Mouse (Mus musculus): ENCODE results near the gene Adamts4. TPM values are rescaled to one million over a fixed set of nuclear protein-coding genes. Genes with fewer than 3 reads are reported as not detected.

Gene Adamts4
- total and polyA plus RNA-seq, 3 experiments = 0.04 to 0.25 (median 0.09) TPM

Other genes with a start within 250 kb of the Adamts4 start
Only the 20 nearest of the 24 such genes appear.
- 0.76 and 2.0 TPM in 2 replicates for gene Cfap126, start 136.5 kb upstream of the Adamts4 start, total RNA-seq (2012; rRNA removed)
- 0.43 and 0.79 TPM in 2 replicates for gene Cfap126, start 136.5 kb upstream of the Adamts4 start, total RNA-seq (2014; rRNA removed)
- gene Cfap126, start 136.5 kb upstream of the Adamts4 start, polyA plus RNA-seq (2012; ENCODE audit: insufficient read length, low read depth) = 2.5 and 3.4 TPM in 2 replicates
- 79.4 and 87.5 TPM in 2 replicates for gene Sdhc, start 99.8 kb upstream of the Adamts4 start, total RNA-seq (2012; rRNA removed)
- 178 and 205 TPM in 2 replicates for gene Sdhc, start 99.8 kb upstream of the Adamts4 start, total RNA-seq (2014; rRNA removed)
- gene Sdhc, start 99.8 kb upstream of the Adamts4 start, polyA plus RNA-seq (2012; ENCODE audit: insufficient read length, low read depth) = 120 and 153 TPM in 2 replicates
- 0.04 and 0.21 TPM in 2 replicates for gene Mpz, start 99.7 kb upstream of the Adamts4 start, total RNA-seq (2012; rRNA removed)
- not detected in 2 replicates for gene Mpz, start 99.7 kb upstream of the Adamts4 start, total RNA-seq (2014; rRNA removed)
- 0.26 and 0.49 TPM in 2 replicates for gene Mpz, start 99.7 kb upstream of the Adamts4 start, polyA plus RNA-seq (2012; ENCODE audit: insufficient read length, low read depth)
- gene Pcp4l1, start 54.2 kb upstream of the Adamts4 start, total RNA-seq (2012; rRNA removed) = not detected in 2 replicates
- gene Pcp4l1, start 54.2 kb upstream of the Adamts4 start, total RNA-seq (2014; rRNA removed) = not detected in 2 replicates
- not detected in 2 replicates for gene Pcp4l1, start 54.2 kb upstream of the Adamts4 start, polyA plus RNA-seq (2012; ENCODE audit: insufficient read length, low read depth)
- 1.2 and 1.6 TPM in 2 replicates for gene Nr1i3, start 36.5 kb upstream of the Adamts4 start, total RNA-seq (2012; rRNA removed)
- not detected in 2 replicates for gene Nr1i3, start 36.5 kb upstream of the Adamts4 start, total RNA-seq (2014; rRNA removed)
- 0.10 and 0.23 TPM in 2 replicates for gene Nr1i3, start 36.5 kb upstream of the Adamts4 start, polyA plus RNA-seq (2012; ENCODE audit: insufficient read length, low read depth)
- gene Tomm40l, start 27.9 kb upstream of the Adamts4 start, total RNA-seq (2012; rRNA removed) = 37.1 and 37.6 TPM in 2 replicates
- gene Tomm40l, start 27.9 kb upstream of the Adamts4 start, total RNA-seq (2014; rRNA removed) = 34.4 and 36.0 TPM in 2 replicates
- 24.7 and 32.8 TPM in 2 replicates for gene Tomm40l, start 27.9 kb upstream of the Adamts4 start, polyA plus RNA-seq (2012; ENCODE audit: insufficient read length, low read depth)
- gene Apoa2, start 25.4 kb upstream of the Adamts4 start, total RNA-seq (2012; rRNA removed) = 5.3 and 6.2 TPM in 2 replicates
- 3.0 and 3.7 TPM in 2 replicates for gene Apoa2, start 25.4 kb upstream of the Adamts4 start, total RNA-seq (2014; rRNA removed)
- gene Apoa2, start 25.4 kb upstream of the Adamts4 start, polyA plus RNA-seq (2012; ENCODE audit: insufficient read length, low read depth) = 3.1 and 4.9 TPM in 2 replicates
- 10.1 and 13.6 TPM in 2 replicates for gene Fcer1g, start 16.1 kb upstream of the Adamts4 start, total RNA-seq (2012; rRNA removed)
- gene Fcer1g, start 16.1 kb upstream of the Adamts4 start, total RNA-seq (2014; rRNA removed) = 22.7 and 31.3 TPM in 2 replicates
- 35.6 and 51.2 TPM in 2 replicates for gene Fcer1g, start 16.1 kb upstream of the Adamts4 start, polyA plus RNA-seq (2012; ENCODE audit: insufficient read length, low read depth)
- gene Ndufs2, start 967 bp downstream of the Adamts4 start, total RNA-seq (2012; rRNA removed) = 244 and 265 TPM in 2 replicates
- 239 and 242 TPM in 2 replicates for gene Ndufs2, start 967 bp downstream of the Adamts4 start, total RNA-seq (2014; rRNA removed)
- 242 and 264 TPM in 2 replicates for gene Ndufs2, start 967 bp downstream of the Adamts4 start, polyA plus RNA-seq (2012; ENCODE audit: insufficient read length, low read depth)
- gene B4galt3, start 19.9 kb downstream of the Adamts4 start, total RNA-seq (2012; rRNA removed) = 27.4 and 27.8 TPM in 2 replicates
- 18.3 and 19.3 TPM in 2 replicates for gene B4galt3, start 19.9 kb downstream of the Adamts4 start, total RNA-seq (2014; rRNA removed)
- gene B4galt3, start 19.9 kb downstream of the Adamts4 start, polyA plus RNA-seq (2012; ENCODE audit: insufficient read length, low read depth) = 23.1 TPM in 2 replicates
- gene Ppox, start 30.8 kb downstream of the Adamts4 start, total RNA-seq (2012; rRNA removed) = 12.4 and 13.6 TPM in 2 replicates
- 10.5 and 13.7 TPM in 2 replicates for gene Ppox, start 30.8 kb downstream of the Adamts4 start, total RNA-seq (2014; rRNA removed)
- 13.9 and 15.1 TPM in 2 replicates for gene Ppox, start 30.8 kb downstream of the Adamts4 start, polyA plus RNA-seq (2012; ENCODE audit: insufficient read length, low read depth)
- 13.1 and 14.2 TPM in 2 replicates for gene Usp21, start 37.6 kb downstream of the Adamts4 start, total RNA-seq (2012; rRNA removed)
- gene Usp21, start 37.6 kb downstream of the Adamts4 start, total RNA-seq (2014; rRNA removed) = 7.1 and 8.5 TPM in 2 replicates
- 34.3 and 37.6 TPM in 2 replicates for gene Usp21, start 37.6 kb downstream of the Adamts4 start, polyA plus RNA-seq (2012; ENCODE audit: insufficient read length, low read depth)
- 98.4 and 120 TPM in 2 replicates for gene Ufc1, start 44.6 kb downstream of the Adamts4 start, total RNA-seq (2012; rRNA removed)
- 115 and 121 TPM in 2 replicates for gene Ufc1, start 44.6 kb downstream of the Adamts4 start, total RNA-seq (2014; rRNA removed)
- gene Ufc1, start 44.6 kb downstream of the Adamts4 start, polyA plus RNA-seq (2012; ENCODE audit: insufficient read length, low read depth) = 71.4 and 76.2 TPM in 2 replicates
- 18.7 and 21.5 TPM in 2 replicates for gene Dedd, start 78.7 kb downstream of the Adamts4 start, total RNA-seq (2012; rRNA removed)
- gene Dedd, start 78.7 kb downstream of the Adamts4 start, total RNA-seq (2014; rRNA removed) = 13.1 and 14.5 TPM in 2 replicates
- gene Dedd, start 78.7 kb downstream of the Adamts4 start, polyA plus RNA-seq (2012; ENCODE audit: insufficient read length, low read depth) = 34.5 and 35.8 TPM in 2 replicates
- gene Nit1, start 95.2 kb downstream of the Adamts4 start, total RNA-seq (2012; rRNA removed) = 40.8 and 41.0 TPM in 2 replicates
- 48.6 and 51.4 TPM in 2 replicates for gene Nit1, start 95.2 kb downstream of the Adamts4 start, total RNA-seq (2014; rRNA removed)
- 39.5 and 42.4 TPM in 2 replicates for gene Nit1, start 95.2 kb downstream of the Adamts4 start, polyA plus RNA-seq (2012; ENCODE audit: insufficient read length, low read depth)
- gene Pfdn2, start 95.2 kb downstream of the Adamts4 start, total RNA-seq (2012; rRNA removed) = 25.2 and 28.2 TPM in 2 replicates
- gene Pfdn2, start 95.2 kb downstream of the Adamts4 start, total RNA-seq (2014; rRNA removed) = 32.3 and 33.0 TPM in 2 replicates
- 292 and 408 TPM in 2 replicates for gene Pfdn2, start 95.2 kb downstream of the Adamts4 start, polyA plus RNA-seq (2012; ENCODE audit: insufficient read length, low read depth)
- gene Klhdc9, start 110.4 kb downstream of the Adamts4 start, total RNA-seq (2012; rRNA removed) = 0.08 and 0.13 TPM in 2 replicates
- not detected in 2 replicates for gene Klhdc9, start 110.4 kb downstream of the Adamts4 start, total RNA-seq (2014; rRNA removed)
- not detected in 2 replicates for gene Klhdc9, start 110.4 kb downstream of the Adamts4 start, polyA plus RNA-seq (2012; ENCODE audit: insufficient read length, low read depth)
- 2.1 and 2.7 TPM in 2 replicates for gene Nectin4, start 119.7 kb downstream of the Adamts4 start, total RNA-seq (2012; rRNA removed)
- 0.22 and 0.30 TPM in 2 replicates for gene Nectin4, start 119.7 kb downstream of the Adamts4 start, total RNA-seq (2014; rRNA removed)
- 0.49 and 0.52 TPM in 2 replicates for gene Nectin4, start 119.7 kb downstream of the Adamts4 start, polyA plus RNA-seq (2012; ENCODE audit: insufficient read length, low read depth)
- 70.8 and 81.4 TPM in 2 replicates for gene Arhgap30, start 138.5 kb downstream of the Adamts4 start, total RNA-seq (2012; rRNA removed)
- 52.0 and 55.9 TPM in 2 replicates for gene Arhgap30, start 138.5 kb downstream of the Adamts4 start, total RNA-seq (2014; rRNA removed)
- 78.5 and 85.0 TPM in 2 replicates for gene Arhgap30, start 138.5 kb downstream of the Adamts4 start, polyA plus RNA-seq (2012; ENCODE audit: insufficient read length, low read depth)
- 59.4 and 73.7 TPM in 2 replicates for gene Usf1, start 160.9 kb downstream of the Adamts4 start, total RNA-seq (2012; rRNA removed)
- 53.8 and 54.9 TPM in 2 replicates for gene Usf1, start 160.9 kb downstream of the Adamts4 start, total RNA-seq (2014; rRNA removed)
- gene Usf1, start 160.9 kb downstream of the Adamts4 start, polyA plus RNA-seq (2012; ENCODE audit: insufficient read length, low read depth) = 37.4 and 39.5 TPM in 2 replicates